Mouse (Mus musculus) adrenal gland, postnatal 14 days (tissue): ENCODE results near the gene Phldb1. TPM values are rescaled to one million over a fixed set of nuclear protein-coding genes. Genes with fewer than 3 reads are reported as not detected.

Experiments used
- DNase-seq: peaks from one replicate; pipeline ENCODE4 v3.0.0; 2021; ENCODE audit warnings: mixed read lengths
- total RNA-seq: library from RNA; stranded (reverse); gene quantifications from 2 replicates; pipeline ENCODE4 v1.2.3, GENCODE M21; 2021

Phldb1 gene
- total RNA-seq, 1 experiment from 2014 or later = 45.1 TPM

GRCm38 (mm10) chr9:44726431-44727146 is 8.4 kb downstream of the Phldb1 start:
- DNase-seq = no peak

- DNase-seq = no peak
Observed at GRCm38 (mm10) chr9:44724665-44725064, 10.3 kb downstream of the Phldb1 start.

GRCm38 (mm10) chr9:44724223-44724622 is 10.8 kb downstream of the Phldb1 start:
- peak; percentile 68 for DNase-seq

- DNase-seq = peak; percentile 63
Observed at GRCm38 (mm10) chr9:44723521-44724041, 11.4 kb downstream of the Phldb1 start.

GRCm38 (mm10) chr9:44723008-44723407 is 12.0 kb downstream of the Phldb1 start:
- DNase-seq = peak; percentile 33

GRCm38 (mm10) chr9:44722575-44722974 is 12.4 kb downstream of the Phldb1 start:
- peak; percentile 55 for DNase-seq

DNA sequence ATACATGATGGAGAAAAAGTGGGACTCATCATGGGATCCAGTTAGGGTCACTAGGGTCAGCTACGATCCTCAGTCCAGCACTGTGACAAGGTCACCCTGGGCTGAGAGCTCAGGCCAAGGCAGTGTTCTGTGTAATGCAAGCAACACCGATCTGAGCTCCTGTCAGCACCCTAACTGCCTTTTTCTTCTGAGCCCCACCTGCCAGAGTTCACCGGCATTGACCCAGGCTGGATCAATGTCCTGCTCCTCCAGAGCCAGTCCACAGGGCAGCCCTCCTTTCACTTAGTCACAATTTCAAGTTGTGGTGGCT is 13.2 kb downstream of the Phldb1 start:
- DNase-seq = no peak

GRCm38 (mm10) chr9:44721154-44721876 is 13.7 kb downstream of the Phldb1 start:
- DNase-seq = peak; percentile 95

- DNase-seq = peak; percentile 45
Observed at GRCm38 (mm10) chr9:44720358-44721153, 14.4 kb downstream of the Phldb1 start.

- no peak for DNase-seq
Observed at GRCm38 (mm10) chr9:44719632-44720357, 15.2 kb downstream of the Phldb1 start.

DNA sequence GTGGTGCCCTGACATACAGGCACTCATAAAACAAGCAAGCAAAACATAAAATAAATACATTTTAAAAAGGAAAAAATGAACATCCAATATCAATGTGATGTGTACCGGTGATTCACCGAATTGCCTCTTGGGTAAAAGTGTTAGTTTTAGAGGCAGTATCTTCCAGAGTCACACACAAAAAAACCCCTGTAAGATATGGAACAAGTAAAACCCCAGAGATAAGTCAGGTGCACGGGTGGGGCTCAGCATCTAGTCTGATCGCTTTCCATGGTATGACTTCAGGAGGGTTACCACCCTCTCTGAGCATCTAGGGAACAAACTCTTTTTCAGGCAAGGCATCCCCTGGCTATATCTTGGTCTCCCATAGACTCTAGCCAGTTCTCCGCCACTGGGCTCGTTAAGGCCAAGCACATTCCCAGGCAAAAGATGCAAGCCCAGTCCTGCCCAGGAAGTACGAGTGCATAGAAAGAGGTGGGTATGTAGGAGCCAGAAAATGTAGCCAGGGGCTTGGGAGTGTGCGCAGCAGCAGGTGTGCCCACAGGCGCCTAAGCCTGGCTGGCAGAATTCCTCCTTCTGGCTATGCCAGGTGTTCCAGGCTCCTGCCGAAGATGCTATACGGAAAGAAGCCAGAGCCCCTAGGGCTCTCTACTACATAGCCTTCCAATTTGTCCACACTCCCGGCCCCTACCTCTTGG is 15.9 kb downstream of the Phldb1 start:
- DNase-seq = no peak

DNA sequence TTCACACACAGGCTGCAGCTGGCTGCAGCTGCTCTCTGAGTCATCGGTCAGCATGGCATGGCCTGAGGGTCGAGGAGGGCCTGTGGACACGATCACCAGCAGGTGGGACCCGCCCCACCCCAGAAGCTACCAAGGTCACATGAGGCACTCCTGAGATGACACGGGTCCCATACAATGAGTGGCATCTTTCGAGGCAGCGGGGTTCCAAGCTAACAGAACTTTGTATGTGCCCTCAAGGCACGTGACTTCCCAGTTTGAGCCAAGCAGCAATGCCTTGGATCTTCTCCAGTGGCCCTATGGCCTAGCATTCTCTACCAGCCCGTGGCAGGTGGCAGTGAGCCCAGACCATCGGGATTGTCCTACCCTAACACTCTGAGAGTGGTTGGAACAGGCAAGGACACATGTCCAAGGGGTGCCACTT is 17.2 kb downstream of the Phldb1 start:
- DNase-seq = peak; percentile 72

DNA sequence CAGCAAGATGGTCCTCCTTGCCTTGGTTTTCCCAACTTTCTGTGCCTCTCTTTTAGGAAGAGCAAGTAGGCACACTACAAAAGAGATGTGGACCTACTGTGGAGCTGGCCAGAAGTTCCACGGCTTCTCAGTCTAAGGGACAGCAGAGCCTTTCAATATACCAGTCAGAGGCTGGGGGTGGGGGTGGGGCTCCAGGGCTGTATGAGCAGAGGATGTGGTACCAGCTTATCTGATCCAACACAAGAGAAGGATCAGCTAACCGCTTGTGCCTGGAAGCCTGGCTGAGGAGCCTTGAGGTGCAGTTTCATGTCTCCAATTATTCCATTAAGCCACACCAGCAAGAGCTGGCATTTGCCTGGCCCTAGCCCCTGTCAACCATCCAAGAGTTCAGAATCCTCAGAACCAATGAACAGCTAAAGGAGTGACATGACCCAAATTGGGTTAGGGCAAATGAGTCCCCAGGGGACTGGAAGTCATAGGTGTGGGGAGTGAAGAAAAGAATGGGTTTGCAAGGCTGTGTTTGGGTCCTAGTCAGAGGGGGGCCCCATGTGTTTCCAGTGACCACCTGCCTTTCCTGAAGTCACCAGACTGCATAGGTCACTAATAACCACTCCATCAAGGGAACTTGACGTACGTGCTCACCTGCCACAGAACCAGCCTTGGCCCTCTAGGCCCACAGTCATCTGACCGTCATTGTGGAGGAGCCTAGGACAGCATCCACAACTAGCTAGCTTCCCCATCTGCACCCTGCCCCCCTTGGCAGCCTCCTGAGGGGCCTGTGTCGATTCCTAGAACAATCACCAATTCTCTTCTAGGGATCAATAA is 17.8 kb downstream of the Phldb1 start:
- no peak for DNase-seq

- no peak for DNase-seq
Observed at GRCm38 (mm10) chr9:44715705-44716362, 19.2 kb downstream of the Phldb1 start.

DNA sequence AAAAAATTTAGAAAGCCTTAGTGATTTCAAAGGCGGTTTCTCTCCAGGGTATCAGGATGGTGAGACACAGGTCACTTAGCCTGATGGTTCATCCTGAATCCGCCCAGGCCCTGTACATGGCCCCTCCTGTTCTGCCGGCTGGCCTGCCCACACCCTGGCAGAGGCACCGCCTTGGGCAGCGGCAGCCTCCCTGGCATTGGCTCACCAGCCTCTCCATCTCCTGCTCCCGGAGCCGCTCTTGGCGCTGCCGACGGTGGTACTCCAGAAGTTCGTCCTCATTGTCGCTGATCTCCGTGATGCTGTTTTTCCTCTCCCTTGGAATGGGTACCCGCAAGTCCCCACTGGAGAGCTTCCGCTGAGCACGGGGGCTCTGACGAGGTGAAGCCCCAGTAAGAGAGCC is 19.9 kb downstream of the Phldb1 start:
- no peak for DNase-seq

- DNase-seq = no peak
Observed at GRCm38 (mm10) chr9:44713574-44713973, 21.4 kb downstream of the Phldb1 start.

DNA sequence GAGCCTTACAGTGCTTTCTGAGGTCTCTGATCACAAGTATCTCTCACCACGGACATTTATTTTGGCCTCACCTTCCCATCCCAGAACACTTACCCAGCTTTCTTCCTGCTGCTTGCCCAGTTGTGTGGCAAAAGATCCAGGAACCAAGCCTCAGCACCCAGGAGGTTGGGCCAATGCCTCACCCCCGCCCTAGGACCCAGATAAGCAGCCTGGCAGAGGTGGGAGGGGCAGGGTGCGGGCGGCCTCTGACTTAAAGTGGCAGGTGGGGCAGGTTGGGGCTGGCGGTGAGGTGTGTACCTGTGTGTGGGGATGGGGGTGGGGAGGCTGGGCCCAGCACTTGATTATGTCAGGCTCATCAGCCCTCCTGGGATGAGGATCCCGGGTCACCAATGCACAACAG is 21.9 kb downstream of the Phldb1 start:
- DNase-seq = no peak

- peak; percentile 54 for DNase-seq
Observed at GRCm38 (mm10) chr9:44711602-44712001, 23.4 kb downstream of the Phldb1 start.

DNA sequence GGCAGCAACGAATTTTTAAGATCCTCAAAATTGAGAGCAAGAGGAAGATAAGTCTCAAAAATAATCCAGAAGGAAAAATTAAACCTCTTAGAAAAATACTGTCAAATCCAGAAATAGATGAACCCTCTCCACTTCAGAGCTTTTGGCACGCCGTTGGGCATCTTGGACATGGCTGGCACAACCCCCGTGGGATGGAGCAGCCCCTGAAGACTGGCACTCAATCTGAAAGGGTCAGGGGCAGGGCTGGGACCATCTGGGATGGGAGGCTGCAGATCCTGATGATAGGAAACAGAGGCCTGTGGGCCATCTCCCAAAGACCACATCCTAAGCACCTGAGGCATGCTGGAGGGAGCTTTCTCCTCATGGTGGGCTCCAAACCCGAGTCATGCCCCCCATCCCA is 24.8 kb downstream of the Phldb1 start:
- DNase-seq = no peak

DNA sequence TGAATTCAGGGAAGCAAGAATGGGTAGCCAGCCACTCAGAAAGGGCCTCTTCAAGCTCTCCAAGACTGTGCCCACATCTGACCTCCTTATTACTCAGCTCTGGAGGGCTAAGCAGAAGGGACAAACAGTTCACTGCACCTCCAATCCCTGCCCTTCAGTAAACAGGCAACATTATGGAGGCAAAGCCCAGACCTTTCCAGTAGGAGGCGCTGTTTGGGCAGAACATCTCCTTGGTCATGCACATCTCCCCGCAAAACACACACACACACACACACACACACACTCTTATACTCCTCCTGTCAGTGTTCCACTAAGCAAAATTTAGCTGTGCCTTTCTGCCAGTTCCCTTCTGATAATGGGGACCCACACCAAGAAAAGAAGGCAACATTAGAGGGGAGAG is 25.4 kb downstream of the Phldb1 start:
- peak; percentile 68 for DNase-seq
